Mouse (Mus musculus) CH12.LX (cell line): Measurements from ENCODE around the gene Ypel1.
A peak's percentile ranks its signal among the peaks of the same experiment; 100 is the strongest.

Experiments used
- CHD1 ChIP-seq: IDR thresholded peaks from 2 replicates; pipeline ENCODE4 v1.6.1; 2012; ENCODE audit warnings: low read depth, low read length, improper control_type of control experiment, inconsistent platforms
- CTCF ChIP-seq, 2 experiments: IDR thresholded peaks in 1 of 2; conservative IDR thresholded peaks in 1 of 2; 2 replicates each; pipeline ENCODE4 v1.5.1; 2011 to 2012; ENCODE audit warnings: low read depth in 2 of 2, low read length in 2 of 2, improper control_type of control experiment in 1 of 2, inconsistent platforms in 1 of 2, mild to moderate bottlenecking in 1 of 2, moderate library complexity in 1 of 2
- IRF4 ChIP-seq: IDR thresholded peaks from 2 replicates; pipeline ENCODE4 v1.6.1; 2014; ENCODE audit warnings: low read depth, mild to moderate bottlenecking, inconsistent platforms, low read length, improper control_type of control experiment
- MAFK ChIP-seq: IDR thresholded peaks from 2 replicates; pipeline ENCODE4 v1.6.1; 2011; ENCODE audit warnings: low read length, improper control_type of control experiment; ENCODE audit not compliant: insufficient replicate concordance
- MXI1 ChIP-seq: IDR thresholded peaks from 2 replicates; pipeline ENCODE4 v1.6.1; 2011; ENCODE audit warnings: mild to moderate bottlenecking, low read depth, low read length, improper control_type of control experiment
- NRF1 ChIP-seq: IDR thresholded peaks from 2 replicates; pipeline ENCODE4 v1.6.1; 2014; ENCODE audit warnings: low read depth, mild to moderate bottlenecking, inconsistent platforms, low read length, improper control_type of control experiment, moderate library complexity
- POLR2A ChIP-seq: IDR thresholded peaks from 2 replicates; pipeline ENCODE4 v1.6.1; 2011; ENCODE audit warnings: low read depth, mild to moderate bottlenecking, improper control_type of control experiment, low read length
- RCOR1 ChIP-seq: conservative IDR thresholded peaks from 2 replicates; pipeline ENCODE4 v1.6.1; 2012; ENCODE audit warnings: low read depth, mild to moderate bottlenecking, inconsistent platforms, low read length, improper control_type of control experiment
- SIN3A ChIP-seq: IDR thresholded peaks from 2 replicates; pipeline ENCODE4 v1.6.1; 2012; ENCODE audit warnings: low read length, improper control_type of control experiment, inconsistent platforms
- USF1 ChIP-seq: IDR thresholded peaks from 2 replicates; pipeline ENCODE4 v1.6.1; 2014; ENCODE audit warnings: low read depth, mild to moderate bottlenecking, inconsistent platforms, low read length, improper control_type of control experiment
- USF2 ChIP-seq: conservative IDR thresholded peaks from 2 replicates; pipeline ENCODE4 v1.6.1; 2011; ENCODE audit warnings: low read depth, low read length, improper control_type of control experiment

DNA sequence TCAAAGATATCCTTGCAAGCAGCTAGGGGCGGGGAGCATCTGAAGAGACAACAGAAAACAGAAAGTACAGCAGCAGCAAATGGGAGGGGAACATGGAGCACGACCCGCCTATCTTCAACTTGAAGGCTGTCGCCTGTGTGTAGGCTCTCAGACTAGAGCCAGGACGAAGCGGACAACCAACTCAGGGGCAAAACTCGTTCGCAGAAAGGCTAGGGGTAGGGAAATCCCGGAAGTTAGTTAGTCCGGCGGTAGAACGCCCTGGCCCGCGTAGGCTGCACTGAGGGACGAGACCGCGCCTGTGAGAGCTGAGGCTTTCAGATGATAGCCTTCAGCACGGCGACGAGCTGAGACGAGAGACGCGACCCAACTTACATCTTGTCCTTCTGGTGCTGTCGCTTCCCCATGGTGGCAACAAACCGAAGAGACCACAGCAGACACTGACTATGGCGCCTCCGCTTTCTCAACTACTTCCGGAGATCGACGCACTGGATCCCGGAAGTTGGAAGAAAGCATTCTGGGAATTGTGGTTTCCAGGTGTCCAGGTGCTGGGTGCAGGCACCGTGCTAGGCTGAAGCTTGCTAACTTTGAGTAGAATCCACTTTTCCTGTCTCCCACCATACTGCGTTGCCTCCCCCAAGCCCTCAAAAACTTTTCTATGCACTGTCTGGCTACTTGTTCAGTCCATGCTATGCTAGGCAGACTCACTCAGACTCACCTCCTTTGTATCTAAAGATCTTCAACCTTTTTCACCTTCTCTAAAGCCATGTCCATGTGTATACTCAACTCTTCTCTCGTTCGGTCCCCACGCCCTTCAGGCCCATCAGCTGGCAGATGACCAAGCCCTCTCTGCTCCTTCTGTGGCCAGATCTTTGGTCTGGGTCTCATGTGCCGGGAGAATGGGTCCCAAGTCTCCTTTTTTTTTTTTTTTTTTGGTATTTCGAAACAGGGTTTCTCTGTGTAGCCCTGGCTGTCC, 41.6 kb downstream of the Ypel1 start, which contains the start of gene Ppil2:
- TF ChIP-seq MAFK = no peak
- peak; percentile 63 for TF ChIP-seq IRF4
- TF ChIP-seq CTCF (conservative IDR thresholded peaks at IDR 0.05 in 1 of 2, IDR thresholded peaks at IDR 0.05 in 1 of 2; ENCODE audit: low read depth in 2 of 2, low read length in 2 of 2) = no peak
- TF ChIP-seq CHD1 = no peak
- TF ChIP-seq POLR2A = peak; percentile 95
- TF ChIP-seq SIN3A = peak; percentile 94
- no peak for TF ChIP-seq USF1
- TF ChIP-seq RCOR1 = no peak
- peak; percentile 65 for TF ChIP-seq MXI1
- no peak for TF ChIP-seq USF2
- TF ChIP-seq NRF1 = peak; percentile 49
